Mouse (Mus musculus) hematopoietic stem cell, adult 5-6 weeks (primary cell): ENCODE measurements around the gene Ndufa4l2. TPM values are rescaled to one million over a fixed set of nuclear protein-coding genes. Genes with fewer than 3 reads are reported as not detected.

ENCODE experiments used
- ATAC-seq, 2 experiments: fragments of 125-278 bp in 1 of 2; replicated peaks in 1 of 2; 2 replicates each; pipeline ENCODE4 v1.8.0; 2016 to 2017; ENCODE audit warnings: inconsistent platforms in 2 of 2, mild to moderate bottlenecking in 2 of 2, moderate number of reproducible peaks in 2 of 2, low read depth in 1 of 2, moderate TSS enrichment in 1 of 2; ENCODE audit not compliant: low FRiP score in 2 of 2, poor library complexity in 2 of 2, severe bottlenecking in 2 of 2, insufficient read depth in 1 of 2, low TSS enrichment in 1 of 2
- total RNA-seq: library from RNA; stranded (forward); fragments of 172-1452, 232-1000 nt; gene quantifications from 2 replicates; pipeline ENCODE4 v1.2.3, GENCODE M21; 2017

The Ndufa4l2 gene
- not detected in 2 replicates for total RNA-seq

GRCm38 (mm10) chr10:127514764-127515163 is at the start of gene Ndufa4l2:
Gene Ndufa4l2 (plus strand): TSS chr10:127514967.
- ATAC-seq: no peak

- ATAC-seq: peak; percentile 81 to 83
These were observed 43.3 kb upstream of the Ndufa4l2 start for GRCm38 (mm10) chr10:127471281-127471988.

- peak in 1 of 2 experiments; percentile 36; a peak in 2 of 4 replicates for ATAC-seq
These were observed 42.0 kb upstream of the Ndufa4l2 start for GRCm38 (mm10) chr10:127472722-127473121.

- no peak for ATAC-seq
These were observed 39.6 kb upstream of the Ndufa4l2 start for GRCm38 (mm10) chr10:127475175-127475574.

GRCm38 (mm10) chr10:127476541-127476940 is 38.2 kb upstream of the Ndufa4l2 start:
- ATAC-seq: no peak

GRCm38 (mm10) chr10:127477301-127477700 is 37.5 kb upstream of the Ndufa4l2 start:
- no peak for ATAC-seq

- no peak for ATAC-seq
These were observed 35.6 kb upstream of the Ndufa4l2 start for GRCm38 (mm10) chr10:127479131-127479530.

- ATAC-seq: peak; percentile 84
These were observed 33.6 kb upstream of the Ndufa4l2 start for GRCm38 (mm10) chr10:127480833-127481813.

GRCm38 (mm10) chr10:127485235-127485634 is 29.5 kb upstream of the Ndufa4l2 start:
- ATAC-seq: no peak; a peak in 1 of 4 replicates

- ATAC-seq: no peak
These were observed 25.9 kb upstream of the Ndufa4l2 start for GRCm38 (mm10) chr10:127488856-127489255.

GRCm38 (mm10) chr10:127490160-127491127 is 24.3 kb upstream of the Ndufa4l2 start:
- no peak for ATAC-seq

- no peak for ATAC-seq
These were observed 23.6 kb upstream of the Ndufa4l2 start for GRCm38 (mm10) chr10:127491128-127491512.

GRCm38 (mm10) chr10:127492118-127492517 is 22.6 kb upstream of the Ndufa4l2 start:
- ATAC-seq: no peak

- ATAC-seq: no peak
These were observed 18.6 kb upstream of the Ndufa4l2 start for GRCm38 (mm10) chr10:127496156-127496555.

GRCm38 (mm10) chr10:127499516-127499915 is 15.3 kb upstream of the Ndufa4l2 start:
- ATAC-seq: no peak

- ATAC-seq: no peak
These were observed 14.7 kb upstream of the Ndufa4l2 start for GRCm38 (mm10) chr10:127500042-127500441.
